Mouse (Mus musculus) heart, adult 2 months (tissue): ENCODE data around the gene Ndufa1.

Source experiments
- CTCF ChIP-seq: fragments of 200-600 bp; IDR thresholded peaks from 2 replicates; pipeline ENCODE4 v1.8.1; 2022; ENCODE audit warnings: antibody characterized with exemption, mild to moderate bottlenecking, moderate library complexity
- POLR2A ChIP-seq: fragments of 200-500 bp; IDR thresholded peaks from 2 replicates; pipeline ENCODE4 v1.6.1; 2011; ENCODE audit warnings: mild to moderate bottlenecking, low read depth, low read length, control low read depth; ENCODE audit not compliant: insufficient read depth

GRCm38 (mm10) chrX:37163115-37163514 lies 27.8 kb downstream of the Ndufa1 start:
- TF ChIP-seq CTCF (no peak), POLR2A (no peak)
